Mouse (Mus musculus): Measurements from ENCODE around the gene Prdx5.

Prdx5 gene

GRCm38 (mm10) chr19:6937541-6938465 lies 27.9 kb upstream of the Prdx5 start:
- DNase-seq (ENCODE audit: extremely low read depth, insufficient read length, low spot score) = no peak

GRCm38 (mm10) chr19:6936299-6936698 lies 26.4 kb upstream of the Prdx5 start:
- DNase-seq (ENCODE audit: extremely low read depth, insufficient read length, low spot score) = no peak

GRCm38 (mm10) chr19:6934195-6934977 lies 24.5 kb upstream of the Prdx5 start, which contains the start of gene Kcnk4:
Gene Kcnk4, minus strand, starts transcription at chr19:6934515.
- DNase-seq (ENCODE audit: extremely low read depth, insufficient read length, low spot score) = no peak

- DNase-seq (ENCODE audit: extremely low read depth, insufficient read length, low spot score) = no peak
These were observed 23.7 kb upstream of the Prdx5 start for GRCm38 (mm10) chr19:6933436-6934194.

GRCm38 (mm10) chr19:6933102-6933435 lies 23.2 kb upstream of the Prdx5 start:
- no peak for DNase-seq (ENCODE audit: extremely low read depth, insufficient read length, low spot score)

GRCm38 (mm10) chr19:6932018-6932417 lies 22.1 kb upstream of the Prdx5 start:
- DNase-seq (ENCODE audit: extremely low read depth, insufficient read length, low spot score) = no peak

- DNase-seq (ENCODE audit: extremely low read depth, insufficient read length, low spot score) = no peak
These were observed 21.1 kb upstream of the Prdx5 start for GRCm38 (mm10) chr19:6931002-6931401.

GRCm38 (mm10) chr19:6928080-6928479 lies 18.2 kb upstream of the Prdx5 start:
- DNase-seq (ENCODE audit: extremely low read depth, insufficient read length, low spot score) = no peak

- no peak for DNase-seq (ENCODE audit: extremely low read depth, insufficient read length, low spot score)
These were observed 16.8 kb upstream of the Prdx5 start for GRCm38 (mm10) chr19:6926559-6927255.

GRCm38 (mm10) chr19:6925611-6926329 lies 15.9 kb upstream of the Prdx5 start:
- DNase-seq (ENCODE audit: extremely low read depth, insufficient read length, low spot score) = no peak

- no peak for DNase-seq (ENCODE audit: extremely low read depth, insufficient read length, low spot score)
These were observed 15.3 kb upstream of the Prdx5 start, which contains the start of gene Catsperz for GRCm38 (mm10) chr19:6925307-6925573. Gene Catsperz, minus strand, starts transcription at chr19:6925380.

- no peak for DNase-seq (ENCODE audit: extremely low read depth, insufficient read length, low spot score)
These were observed 14.8 kb upstream of the Prdx5 start for GRCm38 (mm10) chr19:6924461-6925306.

- no peak for DNase-seq (ENCODE audit: extremely low read depth, insufficient read length, low spot score)
These were observed 13.2 kb upstream of the Prdx5 start for GRCm38 (mm10) chr19:6922901-6923735.

- peak; percentile 99 for DNase-seq (ENCODE audit: extremely low read depth, insufficient read length, low spot score)
These were observed 12.0 kb upstream of the Prdx5 start, which contains the start of gene Esrra for GRCm38 (mm10) chr19:6921647-6922567. Gene Esrra, minus strand, starts transcription at chr19:6921813.

GRCm38 (mm10) chr19:6920741-6921636 lies 11.1 kb upstream of the Prdx5 start:
- DNase-seq (ENCODE audit: extremely low read depth, insufficient read length, low spot score) = peak; percentile 57
